Mouse (Mus musculus): ENCODE measurements around the gene Adssl1. TPM values are rescaled to one million over a fixed set of nuclear protein-coding genes. Genes with fewer than 3 reads are reported as not detected.

The Adssl1 gene
- polyA plus RNA-seq, 1 experiment from 2014 or later, result 14.7 TPM

DNA sequence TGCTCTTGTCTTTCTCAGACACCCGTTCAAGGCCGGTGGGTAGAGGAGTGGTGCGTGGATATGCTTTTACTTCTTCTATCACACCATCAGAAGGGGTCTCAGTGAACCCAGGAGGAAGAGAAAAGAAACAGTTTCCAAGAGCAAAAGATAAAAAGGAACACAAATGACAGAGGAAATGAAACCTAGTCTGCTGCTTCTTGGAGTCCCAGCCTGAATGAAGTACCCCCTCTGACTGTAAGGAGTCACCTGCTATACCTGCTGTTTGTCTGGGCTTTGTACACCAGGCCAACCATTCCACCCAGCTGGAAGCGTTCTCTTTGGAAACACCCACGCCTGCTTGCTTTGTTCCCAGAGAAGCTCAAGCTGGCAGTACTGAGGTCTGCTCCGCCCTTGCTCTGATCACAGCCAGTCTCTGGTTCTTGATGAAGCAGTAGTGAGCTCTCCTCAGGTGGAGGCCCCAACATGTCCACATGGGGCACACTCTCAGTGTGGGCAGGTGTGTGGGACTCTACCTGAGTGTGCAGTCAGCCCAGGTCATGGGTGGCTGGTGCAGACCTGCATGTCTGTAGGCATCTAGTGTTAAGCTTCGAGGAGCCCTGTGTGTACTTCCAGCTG is 33.8 kb upstream of the Adssl1 start:
- Histone ChIP-seq H3K9ac (no peak overlapping the region), H3K36me3 (no peaks in the 10 kb centered on the region), H3K4me2 (replicated peaks) (no peak overlapping the region), H3K27ac (no peak overlapping the region), H3K4me1 (peaks cover 33% of the 10 kb centered on the region), H3K4me3 (no peak overlapping the region), H3K27me3 (peaks cover 30% of the 10 kb centered on the region), H3K9me3 (no peaks in the 10 kb centered on the region)
- ATAC-seq (ENCODE audit: low FRiP score, low read depth), result no peak
- 85% methylated on average over 7 of the region's 7 CpGs for WGBS

DNA sequence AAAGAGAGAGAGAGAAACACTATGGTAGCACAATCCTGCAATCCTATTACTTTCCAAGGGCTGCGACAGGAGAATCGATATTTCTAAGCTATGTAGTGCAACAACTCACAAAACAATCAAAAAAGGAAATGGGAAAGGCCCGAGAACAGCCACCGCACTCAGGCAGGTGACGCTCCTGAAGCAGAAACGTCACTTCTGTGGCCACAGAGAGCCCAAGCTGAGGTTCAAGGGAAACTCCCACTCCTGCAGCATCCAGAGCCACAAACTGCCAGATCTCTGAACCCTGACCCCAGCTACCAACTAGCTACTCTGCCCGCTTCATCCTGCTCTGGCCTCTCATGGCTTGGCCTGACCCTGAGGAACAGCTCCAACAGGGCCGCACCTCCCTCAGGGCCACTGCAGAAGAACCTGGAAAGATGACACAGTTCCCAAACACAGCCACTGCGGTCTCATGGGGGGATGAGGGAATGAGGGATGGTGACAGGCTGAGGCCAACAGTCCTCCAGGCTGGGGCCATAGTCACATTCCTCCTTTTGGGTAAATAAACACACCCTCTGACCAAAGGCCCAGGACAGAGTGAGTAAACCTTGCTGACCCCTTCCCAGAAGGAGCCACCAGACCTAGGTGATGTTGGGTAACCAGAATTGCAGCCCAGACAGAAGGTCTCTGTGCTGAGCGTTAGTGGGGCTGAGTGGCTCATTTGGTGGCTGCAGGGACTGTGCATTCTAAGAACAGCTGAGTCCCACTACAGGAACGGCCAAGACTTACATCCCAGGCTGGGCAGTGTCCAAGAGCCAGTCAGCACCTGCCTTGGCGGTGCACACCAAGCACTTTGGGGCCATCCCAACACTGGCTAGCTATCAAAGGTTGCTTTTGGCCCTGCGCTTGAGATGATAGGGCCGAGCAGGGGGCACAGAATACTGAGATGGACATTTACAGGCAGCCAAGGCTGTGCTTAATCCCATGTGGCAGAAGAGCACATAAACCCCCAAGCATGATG is 32.4 kb upstream of the Adssl1 start:
- Histone ChIP-seq H3K4me2 (replicated peaks) (peak overlapping the region; percentile 90), H3K27me3 (peaks cover 30% of the 10 kb centered on the region), H3K9ac (0 out of 2 replicates have a peak overlapping the region, but pooled peaks have one; percentile 31), H3K27ac (no peak overlapping the region), H3K4me3 (peak overlapping the region; percentile 62), H3K9me3 (no peaks in the 10 kb centered on the region), H3K4me1 (peaks cover 33% of the 10 kb centered on the region), H3K36me3 (no peaks in the 10 kb centered on the region)
- no peak for ATAC-seq (ENCODE audit: low FRiP score, low read depth)
- 65% methylated on average over 14 of the region's 14 CpGs for WGBS

DNA sequence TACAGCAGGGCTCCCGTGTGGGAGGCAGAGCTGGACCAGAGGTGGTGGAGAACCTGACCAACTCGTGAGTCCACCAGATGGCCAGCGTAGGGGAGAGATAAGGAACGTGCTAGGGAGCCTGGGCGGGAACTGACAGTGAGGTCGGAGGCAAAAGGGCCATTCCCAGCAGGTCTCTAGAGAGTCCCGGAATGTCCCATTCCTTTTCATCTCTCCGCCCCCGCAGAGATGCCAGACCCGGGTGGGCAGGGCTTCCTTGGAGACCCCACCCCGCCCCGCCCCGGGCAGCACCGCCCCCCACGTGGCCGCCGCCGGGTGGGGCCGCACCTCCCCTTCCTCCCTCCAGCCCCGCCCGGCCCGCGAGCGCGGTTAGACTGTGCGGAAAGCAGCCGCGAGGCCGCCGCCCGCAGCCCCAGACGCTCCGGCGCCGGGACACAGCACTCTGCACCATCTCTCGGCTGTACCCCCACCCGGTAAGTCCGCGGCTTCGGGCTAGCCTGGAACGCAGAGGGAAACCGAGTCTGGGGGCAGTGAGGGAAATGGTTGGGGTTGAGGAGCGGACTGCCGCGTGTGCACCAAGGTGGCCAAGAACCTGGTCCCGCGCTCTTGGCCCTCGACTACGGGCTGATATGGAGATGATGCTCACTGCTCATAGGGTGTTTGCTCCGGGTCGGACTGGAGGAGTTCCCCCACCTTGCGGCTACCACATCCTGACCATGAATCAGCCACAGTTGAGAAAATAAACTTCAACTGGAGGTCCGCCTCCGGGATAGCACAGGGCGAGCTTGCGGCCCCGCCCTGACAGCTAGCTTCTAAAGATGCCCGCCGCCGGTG is 31.2 kb upstream of the Adssl1 start, which contains the start of gene Inf2:
Gene Inf2 (plus strand): TSS at position 359 of the 831 bp plus-strand sequence.
- Histone ChIP-seq H3K36me3 (no peaks in the 10 kb centered on the region), H3K9ac (peak within 1 kb of the TSS; percentile 75), H3K4me1 (peaks cover 41% of the 10 kb centered on the region), H3K4me3 (peak within 1 kb of the TSS; percentile 62), H3K27ac (no peak within 1 kb of the TSS; the same call in 1 of the 2 replicates), H3K4me2 (replicated peaks) (peak within 1 kb of the TSS; percentile 90), H3K27me3 (peaks cover 30% of the 10 kb centered on the region), H3K9me3 (no peaks in the 10 kb centered on the region)
- ATAC-seq (ENCODE audit: low FRiP score, low read depth), result peak; percentile 90
- WGBS, result under 1% methylated on average over 53 of the region's 60 CpGs

DNA sequence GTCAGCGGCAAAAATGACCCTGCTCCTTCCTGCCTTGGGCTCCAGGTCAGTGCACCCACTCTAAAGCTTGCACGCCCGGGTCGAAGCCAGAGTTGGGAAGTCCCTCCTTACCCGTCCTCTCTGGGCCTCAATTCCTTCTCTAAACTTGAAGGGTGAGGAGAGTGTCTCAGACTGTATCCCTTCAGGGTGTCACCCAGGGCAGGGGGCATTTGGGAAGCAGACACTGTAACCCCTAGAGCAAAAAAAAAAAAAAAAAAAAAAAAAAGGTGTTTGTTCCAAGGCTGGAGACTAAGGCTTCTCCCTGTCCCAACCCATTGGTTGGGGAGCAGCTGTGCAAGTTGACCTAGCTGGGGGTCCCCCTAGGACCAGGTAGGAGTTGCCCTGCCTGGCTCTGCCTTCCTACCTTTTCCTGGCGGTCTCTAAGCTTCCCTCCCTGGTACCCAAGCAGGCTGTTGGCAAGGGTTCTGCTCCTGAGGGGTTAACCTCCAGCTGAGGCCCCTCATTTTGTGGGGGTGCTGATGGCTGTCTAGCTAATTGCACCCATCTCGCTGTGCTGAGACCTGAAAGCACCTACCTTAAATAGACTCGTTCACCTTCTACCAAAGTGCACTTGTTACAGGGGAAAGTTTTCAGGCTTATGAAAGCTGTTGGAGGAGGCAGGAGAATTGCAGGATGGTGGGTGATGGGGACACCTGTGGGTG is 30.2 kb upstream of the Adssl1 start:
- Histone ChIP-seq H3K4me1 (peaks cover 48% of the 10 kb centered on the region), H3K9ac (peak overlapping the region; percentile 75; the same call in 1 of the 2 replicates), H3K27ac (no peak overlapping the region; the same call in 1 of the 2 replicates)

DNA sequence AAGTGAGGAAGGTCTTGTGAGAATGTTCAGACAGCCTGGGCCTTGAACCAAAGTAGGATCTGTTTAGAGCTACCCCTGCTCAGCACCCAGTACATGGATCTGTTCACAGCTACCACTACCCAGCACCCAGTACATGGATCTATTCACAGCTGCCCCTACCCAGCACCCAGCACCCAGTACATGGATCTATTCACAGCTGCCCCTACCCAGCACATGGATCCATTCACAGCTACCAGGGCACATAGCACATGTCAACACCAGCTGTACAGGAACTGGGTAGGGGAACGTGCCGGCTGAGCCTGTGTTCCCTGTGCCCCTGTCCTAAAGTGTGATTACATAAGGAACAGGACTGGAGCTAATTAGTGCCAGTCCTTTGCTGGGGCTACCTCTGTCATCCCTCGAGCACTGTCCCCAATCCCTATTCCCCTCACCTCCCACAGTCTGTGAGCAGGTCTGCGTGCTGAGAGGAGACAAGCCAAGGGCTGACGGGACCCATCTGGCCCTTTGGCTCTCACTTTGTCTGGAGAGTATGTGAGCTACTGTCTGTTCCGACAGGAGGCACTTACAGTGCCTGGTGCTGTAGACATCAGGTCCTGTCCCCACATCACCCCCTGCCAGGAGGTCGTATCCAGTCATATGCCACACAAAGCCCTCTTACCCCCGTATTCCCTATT is 29.1 kb upstream of the Adssl1 start:
- H3K4me1 ChIP-seq, result peaks cover 53% of the 10 kb centered on the region
- 65% methylated on average over 8 of the region's 8 CpGs for WGBS
- H3K36me3 ChIP-seq, result no peaks in the 10 kb centered on the region
- ATAC-seq (ENCODE audit: low FRiP score, low read depth), result no peak
- no peak overlapping the region for H3K27ac ChIP-seq
- H3K4me3 ChIP-seq, result no peak overlapping the region
- H3K4me2 ChIP-seq (replicated peaks), result 0 out of 2 replicates have a peak overlapping the region, but pooled peaks have one; percentile 14
- H3K27me3 ChIP-seq, result peaks cover 30% of the 10 kb centered on the region
- no peak overlapping the region for H3K9ac ChIP-seq
- H3K9me3 ChIP-seq, result no peaks in the 10 kb centered on the region

More for the DNA sequence above, 30.2 kb upstream of the Adssl1 start:
- Histone ChIP-seq H3K9me3 (no peaks in the 10 kb centered on the region), H3K4me3 (peak overlapping the region; percentile 62), H3K4me2 (replicated peaks) (peak overlapping the region; percentile 90), H3K36me3 (no peaks in the 10 kb centered on the region), H3K27me3 (peaks cover 30% of the 10 kb centered on the region)
- ATAC-seq (ENCODE audit: low FRiP score, low read depth), result no peak
- WGBS, result 58% methylated on average over 8 of the region's 8 CpGs

DNA sequence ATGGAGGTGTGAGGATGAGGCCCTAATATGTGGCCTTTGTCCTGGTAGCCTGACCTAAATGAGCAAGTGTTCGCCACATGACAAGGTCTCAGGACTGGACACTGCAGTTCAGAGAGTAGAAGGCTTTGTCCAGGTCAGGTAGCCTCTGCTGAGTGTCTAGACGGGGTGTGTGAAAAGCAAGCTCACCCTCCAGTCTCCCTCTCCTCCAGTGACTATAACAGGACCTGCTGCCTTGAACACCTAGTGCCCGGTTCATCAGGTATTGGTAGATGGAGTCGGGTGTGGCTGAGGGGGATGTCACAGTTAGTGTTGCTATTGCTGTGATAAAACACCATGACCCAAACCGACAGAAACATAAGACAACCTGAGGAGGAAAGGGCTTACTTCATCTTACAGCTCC is 28.6 kb upstream of the Adssl1 start:
- no peaks in the 10 kb centered on the region for H3K9me3 ChIP-seq
- H3K9ac ChIP-seq, result no peak overlapping the region
- H3K4me1 ChIP-seq, result peaks cover 57% of the 10 kb centered on the region
- no peak overlapping the region for H3K27ac ChIP-seq
- H3K4me3 ChIP-seq, result no peak overlapping the region
- no peak overlapping the region for H3K4me2 ChIP-seq (replicated peaks)
- peaks cover 27% of the 10 kb centered on the region for H3K27me3 ChIP-seq
- no peaks in the 10 kb centered on the region for H3K36me3 ChIP-seq
- 90% methylated on average over 5 of the region's 5 CpGs for WGBS
- ATAC-seq (ENCODE audit: low FRiP score, low read depth), result no peak

DNA sequence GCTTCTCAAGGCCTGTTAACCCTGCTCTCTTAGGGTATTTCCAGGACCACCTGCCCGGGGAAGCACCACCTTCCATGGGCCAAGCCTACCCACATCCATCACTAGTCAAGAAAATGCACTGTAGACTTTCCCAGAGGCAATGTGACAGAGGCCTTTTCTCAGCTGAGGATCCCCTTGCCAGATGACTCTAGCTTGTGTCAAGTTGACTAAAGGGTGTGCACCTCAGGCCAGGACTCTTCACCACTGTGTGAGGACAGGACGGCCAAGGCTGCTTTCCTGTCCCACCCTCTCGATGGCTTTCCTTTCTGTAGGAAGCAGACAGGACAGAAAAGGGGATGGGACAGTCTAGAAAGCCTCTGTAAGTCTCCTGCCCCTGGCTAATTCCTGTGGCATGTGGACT is 28.1 kb upstream of the Adssl1 start:
- no peak for ATAC-seq (ENCODE audit: low FRiP score, low read depth)
- 85% methylated on average over 3 of the region's 3 CpGs for WGBS
- H3K4me2 ChIP-seq (replicated peaks), result no peak overlapping the region
- no peak overlapping the region for H3K9ac ChIP-seq
- no peak overlapping the region for H3K27ac ChIP-seq
- H3K9me3 ChIP-seq, result no peaks in the 10 kb centered on the region
- H3K36me3 ChIP-seq, result no peaks in the 10 kb centered on the region
- peaks cover 61% of the 10 kb centered on the region for H3K4me1 ChIP-seq
- H3K27me3 ChIP-seq, result peaks cover 24% of the 10 kb centered on the region
- H3K4me3 ChIP-seq, result no peak overlapping the region

DNA sequence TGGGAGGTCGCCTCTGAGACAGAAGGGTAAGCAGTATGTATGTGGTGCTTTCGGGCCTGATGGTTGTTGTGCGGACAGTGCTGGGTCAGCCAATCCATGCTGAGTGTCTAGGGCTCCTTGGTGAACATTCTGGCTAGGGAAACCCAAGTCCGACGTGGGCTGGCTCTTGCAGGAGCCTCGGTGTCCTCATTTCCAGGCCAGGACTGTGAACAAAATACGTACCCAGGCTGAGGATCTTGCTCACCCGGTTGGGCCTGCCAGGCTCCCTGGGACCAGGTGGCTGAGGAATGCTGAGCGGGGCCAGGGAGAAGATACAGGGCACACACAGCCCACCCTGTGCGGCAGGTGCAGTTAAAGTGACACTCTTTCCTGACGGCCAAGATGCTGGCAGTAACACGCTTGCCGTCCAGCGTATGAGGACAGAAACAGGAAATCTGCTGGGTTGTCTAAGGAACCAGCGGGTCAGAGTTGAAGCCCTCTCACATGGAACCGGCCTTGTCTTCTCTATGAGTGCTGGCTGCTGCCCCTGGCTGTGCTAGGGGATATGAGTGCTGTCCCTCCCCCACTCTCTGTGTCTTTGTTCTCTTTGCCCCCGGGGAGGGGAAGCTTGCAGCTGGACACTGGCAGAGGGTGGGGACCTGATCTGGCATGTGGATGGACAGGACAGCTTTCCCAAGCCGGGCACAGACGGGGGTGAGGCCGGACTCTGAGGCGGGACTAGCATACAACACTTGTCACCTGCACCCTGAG is 26.7 kb upstream of the Adssl1 start:
- 80% methylated on average over 21 of the region's 21 CpGs for WGBS
- Histone ChIP-seq H3K4me1 (peaks cover 61% of the 10 kb centered on the region), H3K27me3 (peaks cover 13% of the 10 kb centered on the region), H3K9ac (peak overlapping the region; percentile 13; the same call in 1 of the 2 replicates), H3K27ac (no peak overlapping the region), H3K4me2 (replicated peaks) (no peak overlapping the region), H3K9me3 (no peaks in the 10 kb centered on the region), H3K36me3 (no peaks in the 10 kb centered on the region), H3K4me3 (no peak overlapping the region)
- ATAC-seq (ENCODE audit: low FRiP score, low read depth), result no peak

DNA sequence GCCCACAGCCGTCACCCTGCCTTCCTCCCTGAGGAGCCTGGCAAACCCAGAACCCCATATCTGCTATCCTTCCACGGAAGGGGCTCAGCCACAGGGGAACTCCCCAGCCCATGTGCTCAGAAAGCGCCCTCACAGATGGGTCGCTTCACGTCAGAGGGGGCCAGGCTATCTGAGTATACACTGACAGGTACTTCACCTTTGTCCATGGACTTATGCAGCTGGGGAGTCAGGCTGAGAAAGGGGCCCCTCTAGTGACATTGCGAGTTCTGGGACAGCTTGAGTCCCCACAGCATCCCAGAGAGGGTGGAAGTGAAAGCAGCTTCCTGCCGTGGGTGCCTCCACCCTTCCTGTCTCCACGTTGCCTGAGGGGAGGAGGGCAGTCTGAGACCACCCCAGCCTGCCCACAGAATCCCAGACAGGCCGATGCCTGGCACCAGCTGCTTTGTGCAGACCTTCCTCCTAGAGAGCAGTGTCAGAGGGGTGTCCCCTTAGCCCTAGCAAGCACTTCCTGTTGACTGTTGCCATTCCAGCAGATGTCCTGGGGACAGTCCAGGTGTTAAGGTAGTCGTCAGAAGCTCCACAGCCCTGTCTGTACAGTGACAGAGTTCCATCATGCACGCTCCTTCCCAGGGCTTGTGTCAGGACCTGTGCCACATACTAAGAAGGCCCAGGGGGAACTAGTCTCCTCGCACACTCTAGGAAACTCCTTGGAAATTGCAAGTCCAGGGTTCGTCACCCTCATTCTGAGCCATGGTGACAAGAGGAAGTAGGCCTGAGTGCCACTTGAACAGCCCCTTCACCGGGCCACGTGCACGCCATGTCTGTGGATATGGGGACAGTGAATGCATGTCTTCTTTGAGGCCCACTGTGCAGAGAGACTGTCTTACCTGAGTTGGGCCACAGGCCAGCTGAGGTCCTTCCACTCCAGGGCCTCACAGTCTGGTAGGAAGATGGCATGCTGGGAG is 25.6 kb upstream of the Adssl1 start:
- Histone ChIP-seq H3K9ac (peak overlapping the region; percentile 39; the same call in 1 of the 2 replicates), H3K36me3 (no peaks in the 10 kb centered on the region), H3K4me3 (no peak overlapping the region), H3K9me3 (no peaks in the 10 kb centered on the region), H3K27me3 (peaks cover 8% of the 10 kb centered on the region), H3K4me2 (replicated peaks) (peak overlapping the region; percentile 4; the same call in 1 of the 2 replicates), H3K27ac (peak overlapping the region; percentile 58; the same call in 1 of the 2 replicates), H3K4me1 (peaks cover 64% of the 10 kb centered on the region)
- no peak for ATAC-seq (ENCODE audit: low FRiP score, low read depth)
- WGBS, result 70% methylated on average over 16 of the region's 16 CpGs
